Mouse (Mus musculus) heart, embryonic 14.5 days (tissue): ENCODE data around the gene Erf. TPM values are rescaled to one million over a fixed set of nuclear protein-coding genes. Genes with fewer than 3 reads are reported as not detected.

Source experiments
- ATAC-seq: fragments of 200-750 bp; cut with Nextera tagmentation; 2 replicates; pipeline ENCODE4 v1.8.0; 2017; ENCODE audit warnings: low read depth, moderate TSS enrichment; ENCODE audit not compliant: insufficient number of reproducible peaks, insufficient read depth, low FRiP score
- H3K27ac ChIP-seq, 2 experiments: fragments of 200-500 bp in 1 of 2; fragments of 300-500 bp in 1 of 2; sonication (generic) in 1 of 2; replicated peaks in 1 of 2; 2 replicates each; pipeline ENCODE4 v1.5.1; 2012 to 2014; ENCODE audit warnings: low read depth in 2 of 2, low read length in 2 of 2, control low read depth in 1 of 2, mild to moderate bottlenecking in 1 of 2, mixed read lengths in 1 of 2; ENCODE audit not compliant: control insufficient read depth in 1 of 2, insufficient read depth in 1 of 2
- H3K27me3 ChIP-seq: fragments of 300-500 bp; sonication (generic); 2 replicates; pipeline ENCODE4 v1.6.1; 2014; ENCODE audit warnings: mild to moderate bottlenecking, low read length, control low read depth; ENCODE audit not compliant: control insufficient read depth, insufficient read depth
- H3K36me3 ChIP-seq: fragments of 300-500 bp; sonication (generic); 2 replicates; pipeline ENCODE4 v1.6.1; 2014; ENCODE audit warnings: mild to moderate bottlenecking, control low read depth, low read length, mixed read lengths; ENCODE audit not compliant: control insufficient read depth, insufficient read depth
- H3K4me1 ChIP-seq, 2 experiments: fragments of 200-500 bp in 1 of 2; fragments of 300-500 bp in 1 of 2; sonication (generic) in 1 of 2; 2 replicates each; pipeline ENCODE4 v1.6.1; 2012 to 2014; ENCODE audit warnings: low read length in 2 of 2, control low read depth in 1 of 2, mixed read lengths in 1 of 2; ENCODE audit not compliant: control insufficient read depth in 2 of 2, insufficient read depth in 2 of 2
- H3K4me2 ChIP-seq: fragments of 300-500 bp; sonication (generic); 2 replicates; pipeline ENCODE4 v1.6.1; 2014; ENCODE audit warnings: mild to moderate bottlenecking, low read length
- H3K4me3 ChIP-seq, 2 experiments: fragments of 200-500 bp in 1 of 2; fragments of 300-500 bp in 1 of 2; sonication (generic) in 1 of 2; 2 replicates each; pipeline ENCODE4 v1.5.1; 2012 to 2014; ENCODE audit warnings: low read length in 2 of 2, mild to moderate bottlenecking in 2 of 2, control low read depth in 1 of 2, low read depth in 1 of 2, moderate library complexity in 1 of 2; ENCODE audit not compliant: control insufficient read depth in 1 of 2, insufficient read depth in 1 of 2
- H3K9ac ChIP-seq: fragments of 300-500 bp; sonication (generic); 2 replicates; pipeline ENCODE4 v1.6.1; 2014; ENCODE audit warnings: mild to moderate bottlenecking, low read length
- H3K9me3 ChIP-seq: fragments of 300-500 bp; sonication (generic); 2 replicates; pipeline ENCODE4 v1.6.1; 2016; ENCODE audit warnings: low read length, control low read depth; ENCODE audit not compliant: control insufficient read depth
- WGBS: fragments of 180-500 bp; shearing (Covaris S2); extraction: QIAGEN DNeasy Blood & Tissue Kit; methylation state at CpG from one replicate; pipeline ENCODE4 v1.1.7; 2014; 5-methylcytosine and 5-hydroxymethylcytosine counted together
- microRNA-seq: library from miRNA; unstranded; fragments of <30 nt; microRNA quantifications from one replicate; pipeline ENCODE4, GENCODE M21; 2016
- polyA plus RNA-seq: library from polyadenylated mRNA; unstranded; fragments of >200 nt; fragmentation: Nextera tagmentation; extraction: Ambion mirVana; gene quantifications from 2 replicates; pipeline ENCODE4 v1.2.1, GENCODE M21; 2014

Erf gene
- polyA plus RNA-seq, 1 experiment from 2014 or later: 17.4 TPM

DNA sequence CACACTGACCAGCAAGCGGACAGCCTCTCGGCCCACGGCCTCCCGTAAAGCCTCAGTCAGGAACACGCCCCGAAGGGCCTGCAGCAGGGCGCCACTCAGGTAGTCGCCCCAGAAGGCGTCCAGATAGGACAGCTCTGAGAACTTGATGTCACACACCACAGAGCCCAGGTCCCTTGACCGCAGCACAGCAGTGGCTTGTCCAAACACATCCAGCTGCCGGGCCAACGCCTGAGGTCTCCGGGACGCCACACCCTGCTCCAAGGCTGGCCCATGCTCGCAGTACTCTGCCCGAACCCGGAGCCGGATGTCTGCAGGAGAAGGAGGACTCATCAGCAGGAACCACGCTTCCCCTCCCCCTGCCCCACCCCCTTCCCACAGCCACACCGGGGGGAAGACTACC, 46.9 kb downstream of the Erf start:
- Histone ChIP-seq H3K36me3 (peaks cover 26% of the 10 kb centered on the region), H3K27ac (no peak overlapping the region), H3K27me3 (no peaks in the 10 kb centered on the region), H3K4me1 (peaks cover 6 to 7% of the 10 kb centered on the region in 2 experiments; a peak in 3 of 4 replicates), H3K9me3 (0 out of 2 replicates have a peak, but pooled peaks cover 3% of the 10 kb centered on the region), H3K9ac (no peak overlapping the region), H3K4me3 (no peak overlapping the region), H3K4me2 (no peak overlapping the region)
- WGBS: 91% methylated on average over 20 of the region's 20 CpGs
- ATAC-seq: no peak

DNA sequence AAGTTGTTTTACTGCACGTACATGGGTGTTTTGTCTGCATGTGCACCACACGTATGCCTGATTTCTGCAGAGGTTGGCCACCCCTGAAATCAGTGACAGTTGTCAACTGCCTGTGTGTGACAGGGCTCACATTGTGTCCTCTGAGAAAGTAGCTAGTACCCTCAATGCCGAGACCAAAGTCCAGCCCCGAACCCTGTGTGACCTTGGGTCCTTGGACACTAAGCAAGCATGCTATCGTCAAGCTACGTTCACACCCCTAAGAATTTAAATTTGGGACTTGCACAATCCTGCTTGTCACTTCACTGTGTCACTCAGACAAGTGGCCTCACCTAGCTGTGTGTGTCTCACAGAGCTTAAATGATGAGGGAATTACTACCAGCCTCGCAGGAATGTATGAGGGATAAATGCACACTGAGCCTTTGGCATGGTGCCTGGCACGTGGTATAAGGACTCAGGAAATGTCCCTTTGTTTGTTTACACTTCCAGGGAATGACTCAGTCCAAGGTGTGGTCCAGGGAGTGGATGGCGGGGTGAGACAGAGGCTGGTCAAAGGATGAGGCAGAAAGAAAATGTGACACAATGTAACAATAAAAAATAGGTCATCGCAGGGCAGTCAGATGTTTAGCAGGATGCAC, 53.1 kb downstream of the Erf start:
- 40% methylated on average over 10 of the region's 10 CpGs for WGBS

DNA sequence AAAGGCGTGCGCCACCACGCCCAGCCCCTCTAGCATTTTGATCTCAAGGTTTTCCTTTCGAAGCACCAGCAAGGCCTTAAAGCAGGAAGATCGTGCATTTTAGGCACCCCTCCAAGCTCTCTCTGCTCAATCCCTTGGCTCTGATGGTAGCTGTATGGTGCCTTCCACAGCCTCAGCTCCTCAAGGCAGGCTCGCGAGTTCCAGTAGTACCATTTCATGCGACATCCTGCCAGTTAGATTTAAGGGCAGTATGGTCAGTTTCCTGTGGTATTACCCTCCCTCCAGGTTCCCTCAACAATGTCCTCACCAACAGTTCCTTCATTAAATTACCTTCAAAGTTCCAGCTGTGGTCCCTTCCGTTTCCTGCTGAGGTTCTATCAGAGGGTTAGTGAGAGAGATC, 54.5 kb downstream of the Erf start:
- no peak overlapping the region for H3K9ac ChIP-seq
- WGBS: 77% methylated on average over 9 of the region's 9 CpGs
- H3K27me3 ChIP-seq: no peaks in the 10 kb centered on the region
- H3K4me3 ChIP-seq: no peak overlapping the region
- no peak overlapping the region for H3K27ac ChIP-seq
- no peaks in the 10 kb centered on the region for H3K36me3 ChIP-seq
- 0 out of 2 replicates have a peak, but pooled peaks cover 3% of the 10 kb centered on the region for H3K9me3 ChIP-seq
- no peak overlapping the region for H3K4me2 ChIP-seq
- no peak for ATAC-seq
- H3K4me1 ChIP-seq: peaks cover 3 to 8% of the 10 kb centered on the region in 2 experiments; a peak in 3 of 4 replicates

More for the DNA sequence above, 53.1 kb downstream of the Erf start:
- H3K9me3 ChIP-seq: 0 out of 2 replicates have a peak, but pooled peaks cover 3% of the 10 kb centered on the region
- peaks cover 3 to 8% of the 10 kb centered on the region in 2 experiments; a peak in 3 of 4 replicates for H3K4me1 ChIP-seq
- H3K27me3 ChIP-seq: no peaks in the 10 kb centered on the region
- H3K4me3 ChIP-seq: no peak overlapping the region
- no peak overlapping the region for H3K4me2 ChIP-seq
- ATAC-seq: no peak
- no peak overlapping the region for H3K27ac ChIP-seq
- peaks cover 5% of the 10 kb centered on the region; the same call in 1 of the 2 replicates for H3K36me3 ChIP-seq
- H3K9ac ChIP-seq: no peak overlapping the region

DNA sequence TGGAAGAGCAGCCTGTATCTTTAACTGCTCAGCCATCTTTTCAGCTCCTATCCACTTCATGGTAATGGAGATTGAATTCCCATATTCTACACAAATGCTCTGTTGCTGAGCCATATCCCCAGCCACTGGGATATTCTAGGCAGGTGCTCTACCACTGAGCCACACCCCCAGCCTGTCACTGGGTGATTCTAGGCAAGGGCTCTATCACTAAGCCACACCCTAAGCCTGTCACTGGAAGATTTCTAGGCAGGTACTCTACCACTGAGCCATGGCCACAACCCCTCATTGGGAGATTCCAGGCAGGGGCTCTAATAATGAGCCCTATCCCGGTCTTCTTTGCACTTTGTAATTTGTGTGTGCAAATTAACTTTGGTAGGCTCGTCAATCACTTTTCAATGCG, 55.4 kb downstream of the Erf start:
- Histone ChIP-seq H3K27me3 (no peaks in the 10 kb centered on the region), H3K9ac (no peak overlapping the region), H3K4me3 (no peak overlapping the region), H3K36me3 (no peaks in the 10 kb centered on the region), H3K4me1 (peaks cover 3 to 8% of the 10 kb centered on the region in 2 experiments; a peak in 3 of 4 replicates), H3K9me3 (0 out of 2 replicates have a peak, but pooled peaks cover 3% of the 10 kb centered on the region), H3K27ac (no peak overlapping the region), H3K4me2 (no peak overlapping the region)
- no peak for ATAC-seq
- WGBS: 72% methylated on average over 3 of the region's 3 CpGs

Small RNAs within 50 kb of the gene (microRNA-seq; reads per million reads assigned to microRNA genes)
- not detected for gene Mir7048

Other genes starting within 250 kb of the Erf start
- gene Atp1a3, start 244.8 kb downstream of the Erf start, polyA plus RNA-seq: 0.67 and 0.76 TPM in 2 replicates
- gene Grik5, start 178.4 kb downstream of the Erf start, polyA plus RNA-seq: 5.7 and 8.3 TPM in 2 replicates
- gene Zfp574, start 178.2 kb downstream of the Erf start, polyA plus RNA-seq: 14.5 and 14.8 TPM in 2 replicates
- 0.50 and 0.71 TPM in 2 replicates for gene Pou2f2, start 71.0 kb downstream of the Erf start, polyA plus RNA-seq
- 4.8 and 5.7 TPM in 2 replicates for gene Dedd2, start 30.1 kb downstream of the Erf start, polyA plus RNA-seq
- gene Zfp526, start 29.3 kb downstream of the Erf start, polyA plus RNA-seq: 2.3 and 2.4 TPM in 2 replicates
- gene Gsk3a, start 12.9 kb downstream of the Erf start, polyA plus RNA-seq: 10.0 and 12.2 TPM in 2 replicates
- 25.4 and 28.4 TPM in 2 replicates for gene Cic, start 16.9 kb upstream of the Erf start, polyA plus RNA-seq
- 130 and 142 TPM in 2 replicates for gene Pafah1b3, start 47.2 kb upstream of the Erf start, polyA plus RNA-seq
- 0.16 TPM in 1 of 2 replicates, not detected in the other for gene Prr19, start 50.6 kb upstream of the Erf start, polyA plus RNA-seq
- gene Tmem145, start 55.3 kb upstream of the Erf start, polyA plus RNA-seq: 0.30 TPM in 1 of 2 replicates, not detected in the other
- gene Megf8, start 66.4 kb upstream of the Erf start, polyA plus RNA-seq: 6.8 and 7.9 TPM in 2 replicates
- 0.31 TPM in 1 of 2 replicates, not detected in the other for gene Cnfn, start 119.0 kb upstream of the Erf start, polyA plus RNA-seq
- gene Lipe, start 147.9 kb upstream of the Erf start, polyA plus RNA-seq: 2.8 and 3.6 TPM in 2 replicates
- 0.28 and 0.36 TPM in 2 replicates for gene Cxcl17, start 162.1 kb upstream of the Erf start, polyA plus RNA-seq
- gene Ceacam1, start 226.8 kb upstream of the Erf start, polyA plus RNA-seq: 3.9 and 4.5 TPM in 2 replicates